Mouse (Mus musculus): ENCODE measurements around the gene Lck. TPM values are rescaled to one million over a fixed set of nuclear protein-coding genes. Genes with fewer than 3 reads are reported as not detected.

Lck gene
- polyA plus RNA-seq, 1 experiment from 2014 or later: 12.6 TPM

DNA sequence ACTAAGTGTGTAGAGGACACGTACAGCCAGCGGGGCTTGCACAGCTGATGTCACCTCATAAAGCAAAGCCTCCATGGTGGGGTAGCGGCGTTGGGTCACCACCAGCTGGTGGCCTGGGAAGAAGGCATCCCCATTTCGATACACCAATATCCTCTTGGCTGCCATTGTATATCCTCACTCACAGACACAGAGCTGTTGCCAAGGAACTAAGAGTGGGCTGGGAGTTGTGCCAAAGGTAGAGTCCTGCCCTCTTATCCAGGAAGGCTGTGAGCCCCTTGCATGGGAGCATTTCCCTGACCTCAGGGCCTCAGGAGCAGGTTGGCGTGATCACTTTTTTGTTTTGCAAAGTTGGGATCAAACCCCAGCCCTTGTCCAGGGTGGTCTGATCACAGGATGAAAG, 40.7 kb upstream of the Lck start, which contains the start of gene Dcdc2b:
TSS of gene Dcdc2b (minus strand) at position 165 of the 400 bp plus-strand sequence.
- H3K4me3 ChIP-seq: no peak within 1 kb of the TSS
- no peak within 1 kb of the TSS for H3K27ac ChIP-seq
- peaks cover 24% of the 10 kb centered on the region for H3K36me3 ChIP-seq
- no peak within 1 kb of the TSS for H3K4me2 ChIP-seq (replicated peaks)
- WGBS: 83% methylated on average over 6 of the region's 6 CpGs
- H3K27me3 ChIP-seq: no peaks in the 10 kb centered on the region
- no peaks in the 10 kb centered on the region for H3K9me3 ChIP-seq
- peaks cover 8% of the 10 kb centered on the region for H3K4me1 ChIP-seq
- ATAC-seq (ENCODE audit: insufficient number of reproducible peaks, insufficient read depth, low FRiP score, low TSS enrichment): no peak
- no peak within 1 kb of the TSS for H3K9ac ChIP-seq

DNA sequence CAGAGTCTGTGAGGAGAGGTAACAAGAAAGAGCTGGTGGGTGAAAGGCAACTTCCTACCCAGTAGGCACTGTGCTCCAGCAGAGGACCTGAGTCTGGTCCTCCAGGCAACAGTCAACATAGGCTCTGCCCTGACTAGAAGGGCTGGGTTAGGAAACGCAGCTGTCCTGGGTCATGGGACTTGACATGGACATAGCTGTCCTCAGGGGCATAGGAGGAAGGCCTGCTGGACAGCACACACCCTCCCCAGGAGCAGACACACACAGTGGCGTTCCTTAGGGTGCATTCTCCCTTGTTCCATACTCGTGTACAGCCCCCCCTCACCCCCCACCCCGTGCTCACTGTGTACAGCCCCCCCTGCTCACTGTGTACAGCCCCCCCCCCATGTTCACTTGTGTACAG, 37.0 kb upstream of the Lck start:
- H3K36me3 ChIP-seq: peaks cover 28% of the 10 kb centered on the region
- H3K4me2 ChIP-seq (replicated peaks): no peak overlapping the region
- no peak overlapping the region for H3K27ac ChIP-seq
- no peak for ATAC-seq (ENCODE audit: insufficient number of reproducible peaks, insufficient read depth, low FRiP score, low TSS enrichment)
- no peaks in the 10 kb centered on the region for H3K4me1 ChIP-seq
- no peak overlapping the region for H3K9ac ChIP-seq
- WGBS: 67% methylated on average over 4 of the region's 4 CpGs
- H3K4me3 ChIP-seq: no peak overlapping the region
- H3K27me3 ChIP-seq: no peaks in the 10 kb centered on the region
- H3K9me3 ChIP-seq: no peaks in the 10 kb centered on the region

DNA sequence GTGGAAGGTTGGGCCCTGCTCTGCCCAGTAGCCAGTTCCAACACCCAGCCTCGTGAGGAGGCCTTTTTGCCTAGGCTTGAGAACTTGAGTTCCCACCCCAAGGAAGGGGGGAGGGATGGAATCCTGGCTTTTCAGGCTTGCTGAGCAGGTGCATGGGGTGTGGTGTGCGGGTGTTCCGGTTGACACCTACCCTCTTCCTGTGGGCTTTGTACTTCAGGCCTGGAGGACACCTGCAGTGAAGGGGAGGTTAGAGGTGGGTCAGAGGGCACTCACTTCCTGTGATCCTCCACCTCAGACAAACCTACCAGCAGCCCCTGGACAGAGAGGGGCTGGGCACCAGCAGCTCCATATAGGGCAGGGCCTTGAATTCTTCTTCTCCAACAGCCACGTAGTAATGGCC, 36.6 kb upstream of the Lck start:
- Histone ChIP-seq H3K4me3 (no peak overlapping the region), H3K4me2 (replicated peaks) (no peak overlapping the region), H3K36me3 (peaks cover 30% of the 10 kb centered on the region), H3K27me3 (no peaks in the 10 kb centered on the region), H3K9ac (no peak overlapping the region), H3K27ac (no peak overlapping the region), H3K9me3 (no peaks in the 10 kb centered on the region), H3K4me1 (no peaks in the 10 kb centered on the region)
- no peak for ATAC-seq (ENCODE audit: insufficient number of reproducible peaks, insufficient read depth, low FRiP score, low TSS enrichment)
- 78% methylated on average over 4 of the region's 4 CpGs for WGBS

DNA sequence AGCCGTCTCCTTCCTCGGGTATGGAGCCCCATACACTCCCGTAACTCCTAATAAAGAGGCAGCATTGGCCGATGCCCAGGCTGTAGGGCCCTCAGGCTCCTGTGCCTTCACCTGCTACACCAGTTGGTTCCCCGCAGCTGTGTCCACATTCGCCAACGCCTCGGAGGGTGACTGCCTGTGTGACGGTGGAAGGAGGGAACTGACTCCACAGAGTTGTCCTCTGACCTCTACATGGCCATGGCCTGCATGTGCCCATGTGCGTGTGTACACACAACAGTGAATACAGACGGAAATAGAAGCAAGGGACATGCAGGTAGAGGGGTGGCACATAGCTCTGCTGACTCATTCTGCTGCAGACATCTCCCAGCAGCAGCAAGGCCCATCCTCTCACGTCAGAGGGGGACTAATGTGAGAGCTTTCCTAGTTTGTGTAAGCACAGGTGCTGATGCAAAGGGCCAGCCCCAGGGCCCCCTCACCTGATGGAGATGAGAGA, 35.7 kb upstream of the Lck start:
- no peak overlapping the region for H3K4me3 ChIP-seq
- H3K9me3 ChIP-seq: no peaks in the 10 kb centered on the region
- no peaks in the 10 kb centered on the region for H3K4me1 ChIP-seq
- WGBS: 83% methylated on average over 12 of the region's 12 CpGs
- no peak for ATAC-seq (ENCODE audit: insufficient number of reproducible peaks, insufficient read depth, low FRiP score, low TSS enrichment)
- no peak overlapping the region for H3K9ac ChIP-seq
- no peaks in the 10 kb centered on the region for H3K27me3 ChIP-seq
- no peak overlapping the region for H3K4me2 ChIP-seq (replicated peaks)
- H3K27ac ChIP-seq: no peak overlapping the region
- peaks cover 39% of the 10 kb centered on the region for H3K36me3 ChIP-seq

DNA sequence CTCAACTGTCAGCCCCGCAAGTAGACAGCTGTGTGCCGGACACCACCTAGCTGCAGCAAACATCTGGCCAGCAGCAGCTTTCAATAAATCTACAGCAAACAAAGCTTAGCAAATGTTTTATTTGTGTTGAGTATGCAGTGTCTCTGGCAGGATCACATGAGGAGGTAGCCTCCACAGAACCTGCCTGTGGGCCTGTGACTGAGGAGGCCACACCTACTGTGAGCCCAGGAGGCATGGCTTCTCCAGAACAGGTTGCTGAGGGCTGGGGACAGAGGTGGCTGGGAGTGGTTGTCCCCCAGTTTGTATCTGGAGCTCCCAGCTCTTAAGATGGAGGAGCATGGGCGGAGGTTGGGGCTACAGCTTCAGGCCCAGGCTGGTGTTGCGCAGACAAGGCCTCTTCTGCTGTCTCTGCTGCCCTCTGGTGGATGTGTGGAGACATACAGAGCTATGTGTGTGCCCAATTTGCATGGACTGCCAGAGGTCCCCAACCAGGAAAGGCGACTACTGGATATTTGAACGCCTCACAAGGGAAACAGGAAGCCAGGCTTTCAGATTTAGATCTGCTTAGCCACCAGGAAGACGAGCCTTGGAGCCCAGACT, 35.1 kb upstream of the Lck start:
- ATAC-seq (ENCODE audit: insufficient number of reproducible peaks, insufficient read depth, low FRiP score, low TSS enrichment): peak; percentile 65
- Histone ChIP-seq H3K36me3 (peaks cover 45% of the 10 kb centered on the region), H3K27me3 (no peaks in the 10 kb centered on the region), H3K27ac (peak overlapping the region; percentile 26; the same call in 1 of the 2 replicates), H3K4me3 (no peak overlapping the region), H3K4me1 (no peaks in the 10 kb centered on the region), H3K4me2 (replicated peaks) (no peak overlapping the region), H3K9me3 (no peaks in the 10 kb centered on the region), H3K9ac (no peak overlapping the region)
- 38% methylated on average over 7 of the region's 7 CpGs for WGBS

DNA sequence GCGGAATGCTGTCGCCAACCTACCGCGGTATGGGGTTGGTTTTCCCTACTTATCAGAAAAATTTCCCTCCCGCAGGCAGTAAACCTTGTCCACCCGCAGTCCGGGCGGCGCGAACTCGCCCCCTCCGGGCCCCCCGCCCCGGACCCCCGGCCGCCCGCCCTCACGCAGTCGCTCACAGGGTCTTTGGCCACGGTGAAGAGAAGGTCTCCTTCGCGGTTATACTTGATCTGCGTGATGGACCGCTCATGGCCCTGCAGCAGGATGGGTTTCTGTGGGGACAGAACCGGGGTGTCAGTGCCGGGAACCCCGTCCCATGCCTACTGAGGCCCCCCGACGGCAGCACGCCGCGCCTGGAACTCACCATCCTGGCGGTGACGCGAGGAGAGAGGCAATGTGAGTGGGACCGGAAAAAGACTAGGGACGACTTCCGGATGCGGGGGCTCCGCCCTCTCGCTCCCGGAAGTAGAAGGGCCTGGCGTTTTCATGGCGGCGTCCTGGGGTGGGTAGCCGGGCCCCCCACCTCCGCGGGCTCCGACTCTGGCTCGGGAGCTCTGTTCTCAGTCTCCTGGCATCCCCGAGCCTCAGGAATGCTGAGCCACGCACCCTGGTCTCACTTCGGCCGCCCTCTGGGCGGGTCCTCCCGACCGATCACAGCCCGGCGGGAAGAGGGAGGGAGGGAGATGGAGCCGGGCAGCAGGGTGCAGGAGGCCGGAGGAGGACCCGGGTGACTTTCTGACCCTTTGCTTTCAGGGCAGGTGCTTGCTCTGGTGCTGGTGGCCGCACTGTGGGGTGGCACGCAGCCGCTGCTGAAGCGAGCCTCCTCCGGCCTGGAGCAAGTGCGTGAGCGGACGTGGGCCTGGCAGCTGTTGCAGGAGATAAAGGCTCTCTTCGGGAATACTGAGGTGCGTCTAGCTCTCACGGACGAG, 27.1 kb upstream of the Lck start, which contains the start of the genes Eif3i and Tmem234:
TSS of gene Eif3i (minus strand) at position 416 of the 926 bp plus-strand sequence.
TSS of gene Tmem234 (plus strand) at position 436 of the 926 bp plus-strand sequence.
- Histone ChIP-seq H3K27ac (peak within 1 kb of the TSS; percentile 37; the same call in 1 of the 2 replicates), H3K4me2 (replicated peaks) (peak within 1 kb of the TSS; percentile 79), H3K4me3 (peak within 1 kb of the TSS; percentile 83), H3K9ac (peak within 1 kb of the TSS; percentile 83), H3K27me3 (no peaks in the 10 kb centered on the region), H3K36me3 (peaks cover 57% of the 10 kb centered on the region), H3K4me1 (peaks cover 23% of the 10 kb centered on the region), H3K9me3 (no peaks in the 10 kb centered on the region)
- under 1% methylated on average over 74 of the region's 74 CpGs for WGBS
- peak; percentile 64 for ATAC-seq (ENCODE audit: insufficient number of reproducible peaks, insufficient read depth, low FRiP score, low TSS enrichment)

DNA sequence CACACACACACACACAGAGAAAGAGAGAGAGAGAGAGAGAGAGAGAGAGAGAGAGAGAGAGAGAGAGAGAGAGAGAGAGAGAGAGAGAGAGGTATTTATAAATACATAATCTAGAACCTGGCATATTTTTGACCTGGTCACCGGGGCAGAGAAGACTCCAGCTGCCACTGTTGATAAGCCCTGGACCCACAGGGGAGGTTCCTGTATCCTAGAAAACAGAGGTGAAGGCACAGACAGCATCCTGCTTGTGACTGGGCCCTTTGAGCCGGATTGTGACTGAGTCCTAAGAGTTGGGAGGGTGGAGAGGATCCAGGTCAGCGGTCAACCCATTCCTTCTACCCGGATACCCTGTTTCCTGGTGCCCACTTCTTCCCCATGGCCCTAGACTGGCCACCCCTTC, 15.4 kb upstream of the Lck start:
- H3K4me1 ChIP-seq: no peaks in the 10 kb centered on the region
- 68% methylated on average over 4 of the region's 4 CpGs for WGBS
- ATAC-seq (ENCODE audit: insufficient number of reproducible peaks, insufficient read depth, low FRiP score, low TSS enrichment): no peak
- H3K27ac ChIP-seq: no peak overlapping the region
- H3K36me3 ChIP-seq: peaks cover 36% of the 10 kb centered on the region
- no peak overlapping the region for H3K4me3 ChIP-seq
- no peaks in the 10 kb centered on the region for H3K27me3 ChIP-seq
- H3K9ac ChIP-seq: no peak overlapping the region
- H3K4me2 ChIP-seq (replicated peaks): no peak overlapping the region
- H3K9me3 ChIP-seq: no peaks in the 10 kb centered on the region

DNA sequence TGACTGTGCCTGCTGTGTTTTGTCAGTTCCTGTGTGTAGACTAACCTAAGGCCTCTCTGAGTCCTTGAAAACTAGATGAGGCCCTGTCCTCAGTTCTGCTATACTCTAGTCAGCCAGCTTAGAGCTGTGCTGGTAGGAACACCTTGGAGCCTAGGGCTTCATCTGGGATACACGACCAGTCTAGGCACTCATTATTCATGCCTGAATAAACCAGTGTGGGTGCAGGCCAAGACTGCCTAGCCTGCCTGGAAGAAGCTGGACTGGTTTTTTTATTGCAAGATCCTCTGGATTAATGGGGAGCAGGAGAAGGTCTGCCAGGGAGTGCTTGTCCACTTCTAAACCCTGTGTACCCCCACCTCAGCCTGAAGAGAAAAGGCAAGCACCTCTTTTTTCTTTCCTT, 13.5 kb upstream of the Lck start:
- H3K4me1 ChIP-seq: no peaks in the 10 kb centered on the region
- WGBS: 64% methylated on average over 1 of the region's 1 CpGs
- no peak overlapping the region for H3K9ac ChIP-seq
- no peaks in the 10 kb centered on the region for H3K27me3 ChIP-seq
- no peak overlapping the region for H3K4me3 ChIP-seq
- no peak overlapping the region for H3K27ac ChIP-seq
- no peak overlapping the region for H3K4me2 ChIP-seq (replicated peaks)
- ATAC-seq (ENCODE audit: insufficient number of reproducible peaks, insufficient read depth, low FRiP score, low TSS enrichment): no peak
- H3K9me3 ChIP-seq: no peaks in the 10 kb centered on the region
- peaks cover 18% of the 10 kb centered on the region for H3K36me3 ChIP-seq

DNA sequence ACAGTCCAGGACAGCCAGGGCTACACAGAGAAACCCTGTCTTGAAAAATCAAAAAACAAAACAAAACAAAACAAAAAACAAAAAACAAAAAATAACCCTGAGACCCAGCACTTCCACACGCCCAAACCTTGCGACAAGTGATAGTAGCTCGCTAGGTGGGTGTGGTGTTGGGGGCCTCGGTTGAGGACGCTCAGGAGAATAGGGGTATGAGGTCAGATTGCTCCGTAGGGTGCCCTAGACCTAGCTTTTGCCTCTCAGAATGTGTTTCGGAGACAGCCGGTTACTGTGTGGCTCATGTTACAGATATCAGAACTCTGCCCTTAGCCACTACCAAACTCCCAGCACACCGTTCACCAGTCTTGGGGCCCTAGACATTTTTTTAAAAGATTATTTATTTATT, 12.3 kb upstream of the Lck start:
- Histone ChIP-seq H3K4me1 (no peaks in the 10 kb centered on the region), H3K9me3 (no peaks in the 10 kb centered on the region), H3K36me3 (peaks cover 7% of the 10 kb centered on the region), H3K27ac (no peak overlapping the region), H3K4me2 (replicated peaks) (peak overlapping the region; percentile 70), H3K27me3 (no peaks in the 10 kb centered on the region), H3K9ac (no peak overlapping the region), H3K4me3 (no peak overlapping the region; the same call in 1 of the 2 replicates)
- WGBS: 78% methylated on average over 9 of the region's 9 CpGs
- ATAC-seq (ENCODE audit: insufficient number of reproducible peaks, insufficient read depth, low FRiP score, low TSS enrichment): no peak

DNA sequence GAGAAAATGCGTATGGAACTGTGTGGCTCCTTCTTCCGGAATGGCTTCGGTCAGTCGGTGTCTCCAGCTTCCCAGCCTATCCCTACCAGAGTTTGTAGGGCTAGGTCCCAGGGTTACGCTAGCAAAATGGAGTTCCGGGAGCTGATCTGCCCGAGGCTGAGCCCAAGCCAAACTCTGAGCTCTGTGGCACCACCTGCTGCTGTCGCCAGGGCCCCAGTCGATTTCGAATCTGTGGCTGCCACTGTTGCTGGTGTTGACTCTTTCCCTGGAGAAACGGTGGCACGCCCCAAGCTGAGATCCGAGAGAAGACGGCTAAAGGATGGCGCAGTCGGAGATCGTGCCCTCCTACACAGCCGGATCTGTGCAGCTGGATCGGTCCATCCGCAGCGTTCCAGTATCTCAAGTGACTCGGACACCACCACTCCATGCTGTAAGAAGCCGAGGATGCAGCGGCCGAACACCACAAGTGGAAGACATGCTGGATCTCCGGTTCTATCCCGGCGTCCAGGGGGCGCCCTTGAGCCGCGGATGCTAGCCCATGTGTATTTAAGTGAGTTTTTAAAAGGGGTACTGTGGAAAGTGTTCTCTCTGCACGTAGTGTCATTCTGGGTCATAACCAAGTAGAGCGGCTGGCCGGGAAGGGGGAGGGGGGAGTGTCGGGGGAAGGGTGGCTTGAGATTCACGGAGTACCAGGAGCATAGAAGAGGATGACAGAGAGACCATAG, 11.6 kb upstream of the Lck start:
- peak; percentile 84 for ATAC-seq (ENCODE audit: insufficient number of reproducible peaks, insufficient read depth, low FRiP score, low TSS enrichment)
- Histone ChIP-seq H3K4me1 (no peaks in the 10 kb centered on the region), H3K27me3 (no peaks in the 10 kb centered on the region), H3K9me3 (no peaks in the 10 kb centered on the region), H3K4me2 (replicated peaks) (peak overlapping the region; percentile 70), H3K27ac (0 out of 2 replicates have a peak overlapping the region, but pooled peaks have one; percentile 23), H3K9ac (peak overlapping the region; percentile 45), H3K4me3 (peak overlapping the region; percentile 46), H3K36me3 (peaks cover under 1% of the 10 kb centered on the region; the same call in 1 of the 2 replicates)
- WGBS: 1% methylated on average over 36 of the region's 36 CpGs

DNA sequence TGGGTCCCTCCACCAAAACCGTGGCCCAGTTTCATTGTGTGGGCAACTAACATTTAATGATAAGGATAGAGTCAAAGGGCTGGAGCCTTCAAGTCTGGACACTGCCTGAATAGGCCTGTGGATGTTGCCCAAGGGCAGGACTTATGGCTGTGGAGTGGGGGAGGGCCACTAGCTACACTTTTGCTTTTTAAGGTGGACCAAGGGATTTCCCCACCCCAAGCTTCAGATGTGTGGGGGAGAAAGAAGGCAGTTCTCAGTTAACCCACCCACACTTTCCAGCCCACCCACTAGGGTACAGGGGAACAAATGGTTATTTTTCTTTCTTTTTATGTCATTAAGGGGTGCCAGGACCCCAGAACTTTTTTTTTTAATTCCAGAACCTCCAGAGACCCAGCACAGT, 10.9 kb upstream of the Lck start:
- Histone ChIP-seq H3K27ac (no peak overlapping the region), H3K36me3 (no peaks in the 10 kb centered on the region), H3K9me3 (no peaks in the 10 kb centered on the region), H3K27me3 (no peaks in the 10 kb centered on the region), H3K9ac (no peak overlapping the region), H3K4me2 (replicated peaks) (peak overlapping the region; percentile 70), H3K4me3 (peak overlapping the region; percentile 46), H3K4me1 (no peaks in the 10 kb centered on the region)
- WGBS: 67% methylated on average over 1 of the region's 1 CpGs
- ATAC-seq (ENCODE audit: insufficient number of reproducible peaks, insufficient read depth, low FRiP score, low TSS enrichment): no peak
